Mouse (Mus musculus) urinary bladder, postnatal 0 days (tissue): ENCODE data around the gene Agfg2. TPM values are rescaled to one million over a fixed set of nuclear protein-coding genes. Genes with fewer than 3 reads are reported as not detected.

Experiments
- polyA plus RNA-seq: library from polyadenylated mRNA; unstranded; fragments of >200 nt; fragmentation: Nextera tagmentation; extraction: Ambion mirVana; gene quantifications from 2 replicates; pipeline ENCODE4 v1.2.1, GENCODE M21; 2015

The Agfg2 gene
- polyA plus RNA-seq = 17.8 and 25.5 TPM in 2 replicates

DNA sequence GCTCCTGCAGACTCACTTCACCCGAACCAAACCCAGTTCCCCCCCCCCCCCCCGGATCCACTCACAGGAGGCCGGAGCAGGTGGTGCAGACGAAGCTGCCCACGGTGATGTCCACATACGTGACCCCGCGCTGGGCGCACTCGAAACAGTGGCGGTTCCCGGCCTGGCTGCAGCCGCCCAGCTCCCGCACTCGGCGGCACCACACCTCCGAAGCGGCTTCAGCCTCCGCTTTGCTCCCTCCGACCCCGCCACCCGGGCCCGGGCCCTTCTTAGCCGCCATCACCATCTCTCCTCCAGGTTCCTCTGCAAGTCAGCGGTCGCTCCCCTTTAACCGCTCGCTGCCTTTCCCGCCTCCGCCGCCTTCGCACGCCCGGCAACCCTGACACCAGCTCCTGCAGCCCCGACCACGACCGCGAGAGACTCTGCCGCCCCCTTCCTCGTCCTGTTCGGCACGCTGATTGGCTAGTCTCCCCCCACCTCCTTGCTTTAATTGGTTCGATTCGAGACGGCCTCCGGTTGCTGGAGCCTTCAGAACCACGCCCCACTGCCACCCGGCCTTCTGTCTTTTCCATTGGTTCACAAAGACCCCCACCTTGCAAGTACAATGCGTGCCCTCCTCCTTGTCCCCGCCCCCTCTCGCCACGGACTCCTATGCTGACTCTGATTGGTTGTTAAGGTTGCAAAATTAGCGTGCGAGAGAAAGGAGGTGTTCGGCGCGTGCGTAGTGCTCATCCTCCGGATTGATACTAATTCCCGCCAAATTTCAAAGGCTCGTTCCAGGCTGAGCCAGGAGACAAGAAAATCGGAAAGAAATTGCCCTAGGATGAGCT lies at the start of gene Agfg2:
Gene Agfg2, minus strand, starts transcription at position 433 of the 830 bp plus-strand sequence.

DNA sequence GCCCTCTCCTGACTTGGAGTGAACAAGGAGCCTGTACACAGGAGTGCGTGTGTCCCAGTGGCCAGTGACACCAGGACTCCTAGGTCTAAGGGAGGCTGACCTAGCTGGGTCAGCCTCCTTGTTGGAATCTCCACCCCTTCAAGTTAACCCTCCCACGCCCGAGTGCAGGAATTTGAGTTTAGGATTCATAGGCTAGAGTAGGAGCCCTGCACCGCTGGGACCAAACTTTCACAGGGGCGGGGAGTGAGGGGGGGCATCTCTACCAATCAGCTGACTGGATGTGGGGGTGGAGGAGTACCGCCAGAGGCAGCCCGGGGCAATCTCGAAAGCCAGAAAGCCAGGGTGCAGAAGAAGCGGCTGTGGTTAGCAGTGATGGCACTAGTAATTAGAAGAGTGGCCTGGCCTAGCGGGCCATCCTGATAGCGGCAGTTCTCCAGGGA lies 38.9 kb downstream of the Agfg2 start, which contains the start of gene Irs3:
Gene Irs3, minus strand, starts transcription at position 63 of the 440 bp plus-strand sequence.

DNA sequence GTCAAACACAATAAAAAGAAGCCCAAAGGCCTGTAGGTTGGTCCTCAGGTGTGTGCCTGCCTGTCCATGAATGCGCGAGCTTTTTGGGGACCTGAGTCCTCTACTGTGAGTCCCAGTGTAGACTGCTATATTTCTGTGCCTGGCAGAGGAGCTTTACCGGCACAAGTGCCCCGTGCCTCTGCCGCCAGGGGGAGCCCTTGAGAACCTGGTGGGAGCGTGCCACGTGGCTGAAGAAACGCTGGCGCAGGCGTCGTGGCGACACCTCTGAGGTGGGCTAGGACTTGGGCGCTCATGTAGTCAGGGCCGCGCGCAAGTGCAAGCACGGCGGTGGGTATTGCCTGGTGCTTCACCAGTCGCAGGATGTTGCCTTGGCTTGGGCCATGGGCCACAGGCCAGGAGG lies 43.5 kb downstream of the Agfg2 start, which contains the start of gene Sap25:
Gene Sap25, plus strand, starts transcription at position 281 of the 400 bp plus-strand sequence.

DNA sequence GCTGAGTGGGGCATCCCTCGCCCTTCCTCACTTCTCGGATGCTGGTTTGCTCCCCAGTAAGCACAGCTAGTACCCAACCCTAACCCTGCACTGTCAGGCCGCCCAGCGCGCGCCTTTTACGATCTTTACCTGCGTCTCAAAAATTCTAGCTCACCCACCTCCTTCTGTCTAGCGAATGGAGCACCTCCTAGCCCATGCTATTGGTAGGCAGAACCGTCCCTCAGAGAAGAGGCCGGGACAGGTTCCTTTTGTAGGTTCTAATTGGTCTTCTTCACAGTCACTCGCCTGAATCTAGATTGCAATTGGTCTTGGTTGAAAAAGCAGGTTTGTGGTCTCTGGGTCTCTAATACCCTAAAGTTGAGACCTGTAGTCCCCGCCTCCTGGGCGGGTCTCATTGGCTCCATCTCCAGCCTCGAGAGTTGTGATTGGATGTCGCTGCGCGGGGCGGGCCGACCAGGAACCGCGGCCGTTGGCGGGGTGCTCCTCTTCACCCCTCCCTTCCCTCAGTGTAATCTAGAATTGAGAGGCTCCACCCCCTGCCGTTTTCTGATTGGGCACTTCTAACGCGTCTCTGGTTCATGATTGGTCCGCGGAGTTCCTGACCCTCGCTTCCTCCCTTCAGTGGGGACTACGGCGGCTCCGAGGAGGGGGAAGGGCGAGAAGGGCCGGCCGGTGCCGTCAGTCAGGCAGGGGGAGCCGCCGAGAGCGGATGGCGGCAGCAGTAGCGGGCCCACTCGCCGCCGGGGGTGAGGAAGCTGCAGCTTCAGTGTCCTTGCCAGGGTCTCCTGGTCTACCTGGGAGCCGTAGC lies 55.8 kb downstream of the Agfg2 start, which contains the start of the genes Fbxo24, Lrch4 and Gm20605:
Gene Fbxo24, minus strand, starts transcription at position 505 of the 808 bp plus-strand sequence.
Gene Lrch4, plus strand, starts transcription at position 624 of the 808 bp plus-strand sequence.
Gene Gm20605, plus strand, starts transcription at position 678 of the 808 bp plus-strand sequence.

DNA sequence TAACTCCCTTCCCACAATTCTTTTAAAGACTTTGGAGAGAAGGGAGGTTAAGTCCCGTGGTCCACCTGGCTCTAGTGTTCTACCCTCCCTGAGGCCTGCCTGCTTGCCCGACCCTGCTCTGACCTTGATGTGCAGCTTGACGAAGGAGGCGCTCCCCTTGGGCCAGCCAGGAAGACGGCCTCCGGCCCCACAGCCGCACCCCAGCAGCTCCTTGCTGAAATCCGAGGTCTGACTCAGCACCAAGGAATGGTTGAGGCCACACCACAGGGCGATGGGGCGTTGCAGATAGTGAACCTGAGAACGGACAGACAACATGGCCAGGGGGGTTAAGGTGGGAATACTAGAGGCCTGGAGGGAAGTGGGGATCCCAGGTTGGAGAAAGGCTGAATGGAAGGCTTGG lies 71.0 kb downstream of the Agfg2 start, which contains the start of gene Pcolce:
Gene Pcolce, minus strand, starts transcription at position 235 of the 400 bp plus-strand sequence.

DNA sequence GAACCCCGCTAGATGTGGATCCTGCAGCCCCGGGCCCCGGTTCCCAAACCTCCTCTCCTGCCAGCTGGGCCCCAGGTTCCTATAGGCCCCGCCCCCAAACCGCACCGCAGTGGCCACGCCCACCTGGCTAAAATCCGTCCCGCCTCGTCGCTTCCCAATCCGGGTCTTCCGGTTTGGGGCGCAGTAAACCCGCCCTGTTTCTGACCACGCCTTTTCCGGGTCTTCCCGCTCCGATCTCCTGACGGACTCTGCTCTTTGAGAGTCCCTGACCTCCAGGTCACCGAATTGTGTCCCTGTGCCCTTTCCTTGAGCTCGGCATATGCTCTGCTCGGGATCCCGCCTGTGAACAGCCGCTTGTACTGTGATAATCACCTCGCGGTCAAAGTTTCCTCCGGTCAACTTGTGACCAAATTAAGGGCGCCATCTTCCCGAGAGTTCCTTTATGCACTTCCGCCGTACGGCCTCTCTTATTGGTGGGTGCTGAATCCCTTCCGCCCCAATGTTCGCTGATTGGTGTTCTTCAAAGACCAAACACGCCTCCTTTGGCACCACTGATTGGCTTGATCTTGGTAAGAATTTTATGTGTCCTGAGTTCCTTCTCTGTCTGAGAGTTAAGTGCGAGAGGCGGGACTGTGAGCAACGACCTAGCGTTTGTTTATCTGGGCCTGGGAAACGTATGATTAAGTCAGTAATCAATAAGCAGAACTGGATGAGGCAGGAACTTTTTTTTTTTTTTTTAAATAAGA lies 83.7 kb downstream of the Agfg2 start, which contains the start of gene Mospd3:
Gene Mospd3, minus strand, starts transcription at position 440 of the 746 bp plus-strand sequence.

Other genes with a start within 250 kb of the Agfg2 start
- 0.08 and 0.11 TPM in 2 replicates for gene Zan, start 207.7 kb downstream of the Agfg2 start, polyA plus RNA-seq
- gene Pop7, start 182.2 kb downstream of the Agfg2 start, polyA plus RNA-seq = 36.8 and 39.2 TPM in 2 replicates
- gene Gigyf1, start 166.2 kb downstream of the Agfg2 start, polyA plus RNA-seq = 5.4 and 7.0 TPM in 2 replicates
- gene Epo, start 151.5 kb downstream of the Agfg2 start, polyA plus RNA-seq = not detected in 2 replicates
- 303 and 312 TPM in 2 replicates for gene Gnb2, start 151.2 kb downstream of the Agfg2 start, polyA plus RNA-seq
- gene Actl6b, start 131.2 kb downstream of the Agfg2 start, polyA plus RNA-seq = 0.14 TPM in 1 of 2 replicates, not detected in the other
- 0.59 and 0.67 TPM in 2 replicates for gene Tfr2, start 114.9 kb downstream of the Agfg2 start, polyA plus RNA-seq
- gene Mospd3, start 83.7 kb downstream of the Agfg2 start, polyA plus RNA-seq = 23.9 and 25.0 TPM in 2 replicates
- gene Pcolce, start 70.9 kb downstream of the Agfg2 start, polyA plus RNA-seq = 197 and 226 TPM in 2 replicates
- 0.28 and 0.29 TPM in 2 replicates for gene Fbxo24, start 55.7 kb downstream of the Agfg2 start, polyA plus RNA-seq
- gene Lrch4, start 55.6 kb downstream of the Agfg2 start, polyA plus RNA-seq = 22.2 and 25.0 TPM in 2 replicates
- gene Gm20605, start 55.6 kb downstream of the Agfg2 start, polyA plus RNA-seq = 4.4 and 6.3 TPM in 2 replicates
- 2.6 and 3.3 TPM in 2 replicates for gene Sap25, start 43.4 kb downstream of the Agfg2 start, polyA plus RNA-seq
- gene Irs3, start 39.0 kb downstream of the Agfg2 start, polyA plus RNA-seq = 0.06 and 0.18 TPM in 2 replicates
- 0.81 and 0.98 TPM in 2 replicates for gene Nyap1, start 56.9 kb upstream of the Agfg2 start, polyA plus RNA-seq
- gene Tsc22d4, start 61.0 kb upstream of the Agfg2 start, polyA plus RNA-seq = 222 and 228 TPM in 2 replicates
- 12.5 and 12.7 TPM in 2 replicates for gene Ppp1r35, start 94.1 kb upstream of the Agfg2 start, polyA plus RNA-seq
- gene Mepce, start 102.9 kb upstream of the Agfg2 start, polyA plus RNA-seq = 5.8 and 6.8 TPM in 2 replicates
- gene Zcwpw1, start 103.1 kb upstream of the Agfg2 start, polyA plus RNA-seq = 4.1 and 4.9 TPM in 2 replicates
- 84.3 and 85.3 TPM in 2 replicates for gene Pilra, start 151.6 kb upstream of the Agfg2 start, polyA plus RNA-seq
- gene Pilrb1, start 173.4 kb upstream of the Agfg2 start, polyA plus RNA-seq = 0.79 and 4.1 TPM in 2 replicates
- 0.71 and 3.5 TPM in 2 replicates for gene Pilrb2, start 187.1 kb upstream of the Agfg2 start, polyA plus RNA-seq
- gene Cyp3a13, start 236.9 kb upstream of the Agfg2 start, polyA plus RNA-seq = 0.24 and 0.42 TPM in 2 replicates